8 mouse cellular contexts compared by ENCODE assay signal in genomic region chr11:101447786-101448185, GRCm38 (mm10). TPM values are rescaled to one million over a fixed set of nuclear protein-coding genes. Genes with fewer than 3 reads are reported as not detected.
A peak's percentile ranks its signal among the peaks of the same experiment; 100 is the strongest.
DNase-seq lines count a peak whose midpoint lies in the region; ATAC-seq and TF ChIP-seq lines count a peak whose summit lies in the region.

No protein-coding gene starts in this region.

- peak overlapping the region; percentile 91; the same call in 1 of the 2 replicates for H3K27ac ChIP-seq in kidney, postnatal 0 days
- no peak overlapping the region for H3K27ac ChIP-seq in embryonic facial prominence, embryonic 14.5 days (replicated peaks; ENCODE audit: low read depth, low read length)
- peak overlapping the region; percentile 83 for H3K27ac ChIP-seq in macrophage

- ATAC-seq in erythroblast, adult 5-6 weeks (replicated peaks; ENCODE audit: low FRiP score, poor library complexity, severe bottlenecking): no peak
- ATAC-seq in kidney, postnatal 0 days (replicated peaks; ENCODE audit: low FRiP score, low read depth): no peak
- ATAC-seq in embryonic facial prominence, embryonic 14.5 days (ENCODE audit: low read depth): no peak

- H3K36me3 ChIP-seq in erythroblast, embryonic 14.5 days (ENCODE audit: control insufficient read depth): peaks cover 48% of the 10 kb centered on the region
- peaks cover 17% of the 10 kb centered on the region for H3K36me3 ChIP-seq in kidney, postnatal 0 days (ENCODE audit: insufficient read depth, low read length)
- peaks cover 28% of the 10 kb centered on the region for H3K36me3 ChIP-seq in embryonic facial prominence, embryonic 14.5 days (ENCODE audit: control insufficient read depth, insufficient read depth, low read length)
- H3K36me3 ChIP-seq in macrophage (ENCODE audit: inconsistent target): peaks cover 27% of the 10 kb centered on the region; the same call in 1 of the 2 replicates

- H3K4me2 ChIP-seq in kidney, postnatal 0 days (ENCODE audit: low read length): peak overlapping the region; percentile 67
- H3K4me2 ChIP-seq in embryonic facial prominence, embryonic 14.5 days (ENCODE audit: low read depth, low read length): peak overlapping the region; percentile 49; the same call in 1 of the 2 replicates

- 0 out of 2 replicates have a peak overlapping the region, but pooled peaks have one; percentile 57 for H3K9ac ChIP-seq in kidney, postnatal 0 days (ENCODE audit: low read depth, low read length)
- no peak overlapping the region; the same call in 1 of the 2 replicates for H3K9ac ChIP-seq in embryonic facial prominence, embryonic 14.5 days (ENCODE audit: low read depth, low read length)

- no peaks in the 10 kb centered on the region for H3K9me3 ChIP-seq in erythroblast, embryonic 14.5 days (ENCODE audit: control insufficient read depth, low read length)
- H3K9me3 ChIP-seq in kidney, postnatal 0 days (replicated peaks; ENCODE audit: low read length): no peaks in the 10 kb centered on the region
- H3K9me3 ChIP-seq in embryonic facial prominence, embryonic 14.5 days (ENCODE audit: control insufficient read depth, low read length): no peaks in the 10 kb centered on the region

- H3K4me1 ChIP-seq in erythroblast, embryonic 14.5 days (ENCODE audit: control insufficient read depth): peaks cover 73% of the 10 kb centered on the region
- H3K4me1 ChIP-seq in kidney, postnatal 0 days (replicated peaks; ENCODE audit: insufficient read depth, low read length): peaks cover 7% of the 10 kb centered on the region; the same call in 1 of the 2 replicates
- H3K4me1 ChIP-seq in embryonic facial prominence, embryonic 14.5 days (ENCODE audit: control insufficient read depth, insufficient read depth, low read length): peaks cover 10% of the 10 kb centered on the region

- no peak for DNase-seq in kidney, postnatal 0 days (ENCODE audit: low spot score)
- DNase-seq in kidney, adult 18-20 months: no peak
- DNase-seq in embryonic facial prominence, embryonic 14.5 days (ENCODE audit: low spot score): no peak
- DNase-seq in adrenal gland, postnatal 25 days: no peak
- no peak for DNase-seq in adrenal gland, postnatal 4 days (ENCODE audit: low spot score in 2 of 2)

- H3K27me3 ChIP-seq in erythroblast, embryonic 14.5 days (ENCODE audit: control insufficient read depth): no peaks in the 10 kb centered on the region
- H3K27me3 ChIP-seq in kidney, postnatal 0 days (ENCODE audit: insufficient read depth, low read length): no peaks in the 10 kb centered on the region
- no peaks in the 10 kb centered on the region for H3K27me3 ChIP-seq in embryonic facial prominence, embryonic 14.5 days (replicated peaks; ENCODE audit: control insufficient read depth, insufficient read depth, low read length)

- peak overlapping the region; percentile 88 for H3K4me3 ChIP-seq in erythroblast, embryonic 14.5 days (replicated peaks)
- no peak overlapping the region for H3K4me3 ChIP-seq in kidney, postnatal 0 days (replicated peaks; ENCODE audit: low read depth, low read length)
- H3K4me3 ChIP-seq in embryonic facial prominence, embryonic 14.5 days (ENCODE audit: low read depth, low read length): peak overlapping the region; percentile 24; the same call in 1 of the 2 replicates
- no peak overlapping the region for H3K4me3 ChIP-seq in macrophage (ENCODE audit: inconsistent target)

- peaks cover 67% of the 10 kb centered on the region for H3K79me2 ChIP-seq in macrophage (ENCODE audit: inconsistent target)

- TF ChIP-seq CTCF in kidney, postnatal 0 days (IDR thresholded peaks at IDR 0.05; ENCODE audit: low read depth): no peak

- WGBS in kidney, postnatal 0 days: 79% methylated on average over 5 of the region's 5 CpGs
- WGBS in embryonic facial prominence, embryonic 14.5 days: 84% methylated on average over 5 of the region's 5 CpGs
- 88% methylated on average over 5 of the region's 5 CpGs for WGBS in macrophage (ENCODE audit: missing documents)

RNA-seq across cellular contexts. Expression of gene Ifi35, which starts 0.4 kb away (rescaled TPM):
- 1.6 and 2.1 TPM in 2 replicates for polyA plus RNA-seq in erythroblast, embryonic 14.5 days (2012)
- total RNA-seq in erythroblast, adult 5-6 weeks (2015; ENCODE audit: low replicate concordance): 71.9 and 78.0 TPM in 2 replicates
- total RNA-seq in erythroblast, adult 5-6 weeks (2017; ENCODE audit: low replicate concordance): 62.4 and 81.0 TPM in 2 replicates
- polyA plus RNA-seq in kidney, postnatal 0 days (2015; fragmentation: Nextera tagmentation; extraction: Ambion mirVana): 30.0 and 30.8 TPM in 2 replicates
- 14.1 and 14.3 TPM in 2 replicates for polyA plus RNA-seq in embryonic facial prominence, embryonic 14.5 days (2014; fragmentation: Nextera tagmentation; extraction: Ambion mirVana)
- 100 to 1,000 TPM in 16 of 26 experiments, 10 to 100 TPM in 10; 75.8 to 646 (median 235) TPM for total RNA-seq in macrophage (2018; cell fraction: chromatin; rRNA removed)
- 100 to 1,000 TPM in 13 of 26 experiments, 10 to 100 TPM in 13; 40.6 to 193 (median 106) TPM for total RNA-seq in macrophage (2018; cell fraction: cytosol; rRNA removed)
- total RNA-seq in macrophage (2018; cell fraction: nucleus; rRNA removed): 100 to 1,000 TPM in 17 of 26 experiments, 10 to 100 TPM in 9; 75.8 to 497 (median 162) TPM
- 24.9 to 84.0 TPM (median 72.4 TPM) in 3 replicates for polyA plus RNA-seq in macrophage (2018)
- 33.5 and 39.5 TPM in 2 replicates for total RNA-seq in adrenal gland, postnatal 25 days (2021)
- 10 to 100 TPM; 30.0 to 30.3 TPM for total RNA-seq in adrenal gland, postnatal 4 days (2021)

RNA-seq across cellular contexts. Expression of gene Rpl27, which starts 5.7 kb away (rescaled TPM):
- polyA plus RNA-seq in erythroblast, embryonic 14.5 days (2012): 28.9 and 48.8 TPM in 2 replicates
- 108 and 182 TPM in 2 replicates for total RNA-seq in erythroblast, adult 5-6 weeks (2015; ENCODE audit: low replicate concordance)
- 176 and 239 TPM in 2 replicates for total RNA-seq in erythroblast, adult 5-6 weeks (2017; ENCODE audit: low replicate concordance)
- polyA plus RNA-seq in kidney, postnatal 0 days (2015; fragmentation: Nextera tagmentation; extraction: Ambion mirVana): 396 and 448 TPM in 2 replicates
- polyA plus RNA-seq in embryonic facial prominence, embryonic 14.5 days (2014; fragmentation: Nextera tagmentation; extraction: Ambion mirVana): 376 and 406 TPM in 2 replicates
- 100 to 1,000 TPM in 1 of 26 experiments, 10 to 100 TPM in 25; 21.3 to 127 (median 50.7) TPM for total RNA-seq in macrophage (2018; cell fraction: chromatin; rRNA removed)
- 100 to 1,000 TPM; 140 to 387 (median 255) TPM for total RNA-seq in macrophage (2018; cell fraction: cytosol; rRNA removed)
- 10 to 100 TPM; 22.2 to 87.3 (median 49.7) TPM for total RNA-seq in macrophage (2018; cell fraction: nucleus; rRNA removed)
- polyA plus RNA-seq in macrophage (2018): 158 to 680 TPM (median 569 TPM) in 3 replicates
- total RNA-seq in adrenal gland, postnatal 25 days (2021): 74.2 and 91.6 TPM in 2 replicates
- 100 to 1,000 TPM in 1 of 2 experiments, 10 to 100 TPM in 1; 90.3 to 116 TPM for total RNA-seq in adrenal gland, postnatal 4 days (2021)

RNA-seq across cellular contexts. Expression of gene Rnd2, which starts 17.0 kb away (rescaled TPM):
- polyA plus RNA-seq in erythroblast, embryonic 14.5 days (2012): 0.09 and 0.16 TPM in 2 replicates
- total RNA-seq in erythroblast, adult 5-6 weeks (2015; ENCODE audit: low replicate concordance): not detected in 2 replicates
- total RNA-seq in erythroblast, adult 5-6 weeks (2017; ENCODE audit: low replicate concordance): 1.4 TPM in 1 of 2 replicates, not detected in the other
- 10.3 and 11.1 TPM in 2 replicates for polyA plus RNA-seq in kidney, postnatal 0 days (2015; fragmentation: Nextera tagmentation; extraction: Ambion mirVana)
- 7.4 and 9.8 TPM in 2 replicates for polyA plus RNA-seq in embryonic facial prominence, embryonic 14.5 days (2014; fragmentation: Nextera tagmentation; extraction: Ambion mirVana)
- total RNA-seq in macrophage (2018; cell fraction: chromatin; rRNA removed): 10 to 100 TPM in 1 of 26 experiments, 1 to 10 TPM in 25; 1.7 to 15.0 (median 3.8) TPM
- 1 to 10 TPM; 4.1 to 9.4 (median 6.7) TPM for total RNA-seq in macrophage (2018; cell fraction: cytosol; rRNA removed)
- total RNA-seq in macrophage (2018; cell fraction: nucleus; rRNA removed): 10 to 100 TPM in 6 of 26 experiments, 1 to 10 TPM in 20; 2.7 to 21.5 (median 6.3) TPM
- polyA plus RNA-seq in macrophage (2018): 4.7 to 7.4 TPM (median 6.7 TPM) in 3 replicates
- 8.1 and 11.1 TPM in 2 replicates for total RNA-seq in adrenal gland, postnatal 25 days (2021)
- 10 to 100 TPM; 16.4 to 20.0 TPM for total RNA-seq in adrenal gland, postnatal 4 days (2021)

RNA-seq across cellular contexts. Expression of gene Vat1, which starts 18.2 kb away (rescaled TPM):
- polyA plus RNA-seq in erythroblast, embryonic 14.5 days (2012): 0.69 and 0.80 TPM in 2 replicates
- 12.3 and 16.1 TPM in 2 replicates for total RNA-seq in erythroblast, adult 5-6 weeks (2015; ENCODE audit: low replicate concordance)
- 6.7 and 8.1 TPM in 2 replicates for total RNA-seq in erythroblast, adult 5-6 weeks (2017; ENCODE audit: low replicate concordance)
- 37.7 and 38.6 TPM in 2 replicates for polyA plus RNA-seq in kidney, postnatal 0 days (2015; fragmentation: Nextera tagmentation; extraction: Ambion mirVana)
- 50.4 and 51.0 TPM in 2 replicates for polyA plus RNA-seq in embryonic facial prominence, embryonic 14.5 days (2014; fragmentation: Nextera tagmentation; extraction: Ambion mirVana)
- total RNA-seq in macrophage (2018; cell fraction: chromatin; rRNA removed): 100 to 1,000 TPM in 6 of 26 experiments, 10 to 100 TPM in 20; 28.4 to 186 (median 71.3) TPM
- total RNA-seq in macrophage (2018; cell fraction: cytosol; rRNA removed): 100 to 1,000 TPM; 382 to 967 (median 672) TPM
- total RNA-seq in macrophage (2018; cell fraction: nucleus; rRNA removed): 100 to 1,000 TPM; 208 to 646 (median 320) TPM
- polyA plus RNA-seq in macrophage (2018): 611 to 709 TPM (median 617 TPM) in 3 replicates
- total RNA-seq in adrenal gland, postnatal 25 days (2021): 104 and 112 TPM in 2 replicates
- total RNA-seq in adrenal gland, postnatal 4 days (2021): 100 to 1,000 TPM; 103 to 105 TPM

RNA-seq across cellular contexts. Expression of gene Ptges3l, which starts 22.7 kb away (rescaled TPM):
- polyA plus RNA-seq in erythroblast, embryonic 14.5 days (2012): not detected in 2 replicates
- total RNA-seq in erythroblast, adult 5-6 weeks (2015; ENCODE audit: low replicate concordance): 2.9 TPM in 1 of 2 replicates, not detected in the other
- total RNA-seq in erythroblast, adult 5-6 weeks (2017; ENCODE audit: low replicate concordance): not detected in 2 replicates
- polyA plus RNA-seq in kidney, postnatal 0 days (2015; fragmentation: Nextera tagmentation; extraction: Ambion mirVana): 8.7 and 11.5 TPM in 2 replicates
- polyA plus RNA-seq in embryonic facial prominence, embryonic 14.5 days (2014; fragmentation: Nextera tagmentation; extraction: Ambion mirVana): 35.5 and 37.1 TPM in 2 replicates
- total RNA-seq in macrophage (2018; cell fraction: chromatin; rRNA removed): 10 to 100 TPM in 2 of 26 experiments, 1 to 10 TPM in 19, not detected in 5; 1.4 to 10.2 (median 5.4) TPM
- 1 to 10 TPM in 20 of 26 experiments, under 1 TPM in 6; 0.75 to 5.0 (median 1.8) TPM for total RNA-seq in macrophage (2018; cell fraction: cytosol; rRNA removed)
- 10 to 100 TPM in 1 of 26 experiments, 1 to 10 TPM in 16, under 1 TPM in 3, not detected in 6; 0.60 to 17.5 (median 2.3) TPM for total RNA-seq in macrophage (2018; cell fraction: nucleus; rRNA removed)
- polyA plus RNA-seq in macrophage (2018): 1.6 to 5.3 TPM in 2 of 3 replicates, not detected in the other
- 3.2 and 3.9 TPM in 2 replicates for total RNA-seq in adrenal gland, postnatal 25 days (2021)
- total RNA-seq in adrenal gland, postnatal 4 days (2021): 1 to 10 TPM; 6.4 to 6.7 TPM

Comparison
In these comparisons a context has a peak if more than half of its experiments do, and no peak if none do; other contexts are left out.
1. H3K4me3 ChIP-seq: peak in erythroblast, embryonic 14.5 days (single experiment) and embryonic facial prominence, embryonic 14.5 days (single experiment); none in kidney, postnatal 0 days (single experiment) and macrophage (single experiment).